Mouse (Mus musculus) G1E (cell line): ENCODE measurements around the gene Zfp82.

ENCODE experiments used
- CTCF ChIP-seq: IDR thresholded peaks from 2 replicates; pipeline ENCODE4 v1.5.1; 2012; ENCODE audit warnings: low read depth, low read length, inconsistent platforms, mixed read lengths
- TAL1 ChIP-seq: conservative IDR thresholded peaks from 2 replicates; pipeline ENCODE4 v1.6.1; 2012; ENCODE audit warnings: low read depth, low read length, inconsistent platforms, mixed read lengths

DNA sequence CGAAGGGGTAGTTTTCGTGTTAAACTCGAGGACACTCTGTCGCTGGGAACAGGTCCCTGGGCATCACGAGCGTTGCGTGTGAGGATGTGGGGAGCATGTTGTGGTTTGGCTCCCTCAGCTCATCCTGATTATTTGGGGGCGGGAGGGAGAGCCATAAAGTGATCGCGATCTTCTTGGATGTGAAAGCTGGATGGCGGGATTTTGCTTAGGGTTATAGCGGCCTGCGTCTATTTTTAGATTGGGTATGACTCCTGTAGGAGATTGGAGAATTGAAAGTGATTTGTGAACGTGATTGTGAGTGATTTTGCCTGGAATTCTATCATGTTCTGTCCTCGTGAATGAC, 49.5 kb upstream of the Zfp82 start:
- TF ChIP-seq CTCF (no peak), TAL1 (no peak)
